Mouse (Mus musculus) MEL (cell line): ENCODE measurements around the gene Ern1.

Experiments
- CTCF ChIP-seq, 3 experiments: IDR thresholded peaks in 2 of 3; conservative IDR thresholded peaks in 1 of 3; 2 replicates each; pipeline ENCODE4 v1.5.1; 2011 to 2012; ENCODE audit warnings: low read length in 3 of 3, low read depth in 2 of 3, mild to moderate bottlenecking in 2 of 3, improper control_type of control experiment in 1 of 3, inconsistent platforms in 1 of 3, mixed read lengths in 1 of 3, moderate library complexity in 1 of 3; ENCODE audit not compliant: control insufficient read depth in 1 of 3, insufficient read depth in 1 of 3, poor library complexity in 1 of 3, severe bottlenecking in 1 of 3
- HCFC1 ChIP-seq: IDR thresholded peaks from 2 replicates; pipeline ENCODE4 v1.6.1; 2012; ENCODE audit warnings: low read depth, mild to moderate bottlenecking, inconsistent platforms, low read length, improper control_type of control experiment, moderate library complexity
- MEF2A ChIP-seq: IDR thresholded peaks from 2 replicates; pipeline ENCODE4 v1.6.1; 2014; ENCODE audit warnings: low read depth, mild to moderate bottlenecking, inconsistent platforms, low read length, improper control_type of control experiment; ENCODE audit not compliant: poor library complexity, insufficient replicate concordance, severe bottlenecking; ENCODE audit errors: extremely low read depth
- POLR2A ChIP-seq, 2 experiments: IDR thresholded peaks; 2 replicates each; pipeline ENCODE4 v1.6.1; 2011 to 2012; ENCODE audit warnings: low read length in 2 of 2, mild to moderate bottlenecking in 2 of 2, control low read depth in 1 of 2, improper control_type of control experiment in 1 of 2, low read depth in 1 of 2, moderate library complexity in 1 of 2; ENCODE audit not compliant: control insufficient read depth in 1 of 2, insufficient read depth in 1 of 2, poor library complexity in 1 of 2
- USF2 ChIP-seq, 2 experiments: IDR thresholded peaks; 2 replicates each; pipeline ENCODE4 v1.6.1; 2011 to 2012; ENCODE audit warnings: improper control_type of control experiment in 2 of 2, low read length in 2 of 2, borderline replicate concordance in 1 of 2, inconsistent platforms in 1 of 2, low read depth in 1 of 2, mild to moderate bottlenecking in 1 of 2; ENCODE audit not compliant: insufficient read depth in 1 of 2

DNA sequence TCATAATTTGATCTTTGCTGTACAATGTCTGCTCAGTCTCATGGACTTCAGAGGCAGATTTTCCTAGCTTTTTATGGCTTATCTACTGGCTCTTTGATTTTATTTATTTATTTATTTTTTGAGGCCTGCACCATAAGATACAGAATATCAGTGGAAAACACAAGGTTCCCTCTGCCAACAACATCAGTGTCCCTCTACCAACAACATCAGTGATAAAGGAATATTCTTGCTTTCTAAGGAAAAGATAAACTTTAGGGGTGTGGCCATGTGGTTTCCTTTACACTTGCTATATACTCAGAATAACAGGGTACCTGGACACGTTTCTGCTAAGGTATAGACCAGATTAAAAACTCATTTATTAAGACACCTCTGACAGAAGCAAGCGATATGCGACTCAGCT is 48.3 kb downstream of the Ern1 start:
- no peak for TF ChIP-seq POLR2A (IDR thresholded peaks at IDR 0.05; ENCODE audit: control insufficient read depth in 1 of 2, insufficient read depth in 1 of 2, low read depth in 1 of 2, low read length in 2 of 2, poor library complexity in 1 of 2)
- peak; percentile 76; the same call in 1 of the 2 replicates for TF ChIP-seq MEF2A
- no peak for TF ChIP-seq HCFC1
- no peak for TF ChIP-seq CTCF (IDR thresholded peaks at IDR 0.05 in 2 of 3, conservative IDR thresholded peaks at IDR 0.05 in 1 of 3; ENCODE audit: control insufficient read depth in 1 of 3, insufficient read depth in 1 of 3, low read depth in 2 of 3, low read length in 3 of 3, poor library complexity in 1 of 3, severe bottlenecking in 1 of 3)
- TF ChIP-seq USF2 (IDR thresholded peaks at IDR 0.05; ENCODE audit: borderline replicate concordance in 1 of 2, insufficient read depth in 1 of 2, low read depth in 1 of 2, low read length in 2 of 2) = no peak
